Mouse (Mus musculus): ENCODE measurements around the gene Tmem175. TPM values are rescaled to one million over a fixed set of nuclear protein-coding genes. Genes with fewer than 3 reads are reported as not detected.
A peak's percentile ranks its signal among the peaks of the same experiment; 100 is the strongest.

The Tmem175 gene
- polyA plus RNA-seq, 1 experiment, result 7.2 TPM

DNA sequence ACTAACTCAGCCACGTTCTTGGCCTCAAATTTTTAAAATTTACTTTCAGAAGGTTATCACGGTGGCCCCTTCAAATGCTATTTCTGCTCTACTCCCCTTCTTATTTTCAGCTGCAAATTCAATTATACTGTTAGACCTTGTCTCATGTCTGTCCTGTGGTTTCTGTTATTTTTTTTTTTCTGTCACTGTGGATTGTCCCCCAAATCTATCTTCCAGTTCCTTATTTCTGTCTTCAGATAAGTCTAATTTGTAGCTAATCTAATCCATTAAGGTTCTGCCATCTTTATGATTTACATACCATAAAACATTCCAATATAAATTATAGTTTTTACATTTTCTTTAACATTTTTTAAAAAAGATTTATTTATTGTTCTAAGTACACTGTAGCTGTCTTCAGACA lies 37.8 kb downstream of the Tmem175 start:
- no peak overlapping the region for H3K4me3 ChIP-seq (replicated peaks; ENCODE audit: control insufficient read depth, low read depth, low read length)
- TF ChIP-seq POLR2A (IDR thresholded peaks at IDR 0.05; ENCODE audit: borderline replicate concordance, control insufficient read depth, low read depth, low read length) (no peak), CTCF (IDR thresholded peaks at IDR 0.05; ENCODE audit: control insufficient read depth, insufficient read depth, low read length) (no peak)
- H3K4me1 ChIP-seq (ENCODE audit: control insufficient read depth, insufficient read depth, low read length), result peaks cover 2% of the 10 kb centered on the region
- H3K27ac ChIP-seq (ENCODE audit: control insufficient read depth, insufficient read depth, low read depth, low read length, poor library complexity), result no peak overlapping the region
- WGBS, result 65% methylated on average over 2 of the region's 2 CpGs

DNA sequence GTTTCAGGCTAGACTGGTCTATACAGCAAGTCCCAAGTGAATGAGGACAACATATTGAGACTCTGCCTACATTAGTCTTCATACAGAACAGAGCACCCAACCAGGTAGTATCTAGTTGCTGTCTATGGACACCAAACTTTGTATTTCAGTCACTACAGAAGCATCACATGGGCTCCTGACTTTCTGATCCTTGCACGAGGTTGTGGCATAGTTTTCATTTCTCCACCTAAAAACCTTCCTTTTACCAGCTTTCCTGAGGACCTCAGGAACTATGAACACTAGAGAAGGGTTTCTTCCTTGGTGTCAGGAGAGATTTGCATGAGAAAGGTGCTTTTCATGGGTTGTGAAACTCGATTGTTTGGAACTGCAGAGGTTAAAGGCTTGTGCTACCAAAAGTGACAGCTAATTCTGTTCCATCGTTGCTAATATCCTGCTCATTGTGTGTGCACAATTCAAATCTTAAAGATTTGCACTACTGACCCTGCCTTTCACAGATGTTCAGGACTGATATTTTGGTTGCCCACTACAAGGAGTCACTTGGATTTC lies 38.9 kb downstream of the Tmem175 start:
- Histone ChIP-seq H3K4me3 (replicated peaks; ENCODE audit: control insufficient read depth, low read depth, low read length) (peak overlapping the region; percentile 90), H3K27ac (ENCODE audit: control insufficient read depth, insufficient read depth, low read depth, low read length, poor library complexity) (peak overlapping the region; percentile 90; the same call in 1 of the 2 replicates), H3K4me1 (ENCODE audit: control insufficient read depth, insufficient read depth, low read length) (peaks cover 2% of the 10 kb centered on the region)
- TF ChIP-seq POLR2A (IDR thresholded peaks at IDR 0.05; ENCODE audit: borderline replicate concordance, control insufficient read depth, low read depth, low read length) (no peak), CTCF (IDR thresholded peaks at IDR 0.05; ENCODE audit: control insufficient read depth, insufficient read depth, low read length) (no peak)
- 10% methylated on average over 3 of the region's 3 CpGs for WGBS

DNA sequence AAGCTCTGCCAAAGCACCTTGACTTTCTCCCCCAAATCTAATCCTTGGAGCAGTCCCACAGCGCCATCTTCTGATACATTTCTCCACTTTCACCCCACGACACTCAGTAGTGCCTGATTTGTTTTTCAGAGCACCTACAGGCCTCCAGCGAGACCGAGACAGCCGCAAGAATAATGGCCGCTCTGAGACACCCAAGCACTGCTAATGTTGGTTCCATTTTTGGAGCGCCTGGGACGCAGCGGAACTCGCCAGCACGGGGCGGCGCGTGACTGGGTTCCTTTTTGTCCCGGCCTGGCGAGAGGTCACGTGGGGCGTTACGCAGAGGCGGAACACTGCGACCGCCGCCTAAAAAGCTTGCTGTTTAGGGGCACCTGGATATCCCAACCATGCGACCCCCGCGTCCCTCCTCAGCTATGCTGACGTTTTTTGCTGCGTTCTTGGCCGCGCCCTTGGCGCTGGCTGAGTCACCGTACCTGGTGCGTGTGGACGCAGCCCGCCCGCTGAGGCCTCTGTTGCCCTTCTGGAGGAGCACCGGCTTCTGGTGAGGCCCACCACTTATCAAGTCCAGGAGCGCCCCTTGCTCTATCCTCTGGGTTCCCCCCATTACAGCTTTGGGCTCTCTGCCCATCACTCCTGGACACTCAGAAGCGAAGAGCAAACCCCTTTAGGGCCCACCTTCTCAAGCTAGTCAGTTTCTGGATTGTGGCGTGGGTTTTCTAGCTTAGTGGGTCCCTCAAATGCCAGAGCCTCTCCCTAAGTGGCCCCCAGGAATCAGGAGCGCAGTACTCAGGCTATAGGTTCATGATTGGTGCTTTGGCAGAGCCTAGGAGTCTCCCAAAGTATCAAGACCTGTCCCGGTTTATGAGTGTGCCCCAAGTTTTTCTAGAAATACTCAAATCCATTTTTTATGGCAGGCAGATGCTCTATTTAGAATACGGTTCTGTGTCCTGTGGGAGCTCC lies 39.7 kb downstream of the Tmem175 start, which contains the start of gene Dgkq:
TSS of gene Dgkq (minus strand) at position 696 of the 960 bp plus-strand sequence.
- TF ChIP-seq POLR2A (IDR thresholded peaks at IDR 0.05; ENCODE audit: borderline replicate concordance, control insufficient read depth, low read depth, low read length) (peak; percentile 76; the same call in 1 of the 2 replicates), CTCF (IDR thresholded peaks at IDR 0.05; ENCODE audit: control insufficient read depth, insufficient read depth, low read length) (no peak)
- H3K27ac ChIP-seq (ENCODE audit: control insufficient read depth, insufficient read depth, low read depth, low read length, poor library complexity), result peak within 1 kb of the TSS; percentile 90
- peak within 1 kb of the TSS; percentile 90 for H3K4me3 ChIP-seq (replicated peaks; ENCODE audit: control insufficient read depth, low read depth, low read length)
- H3K4me1 ChIP-seq (ENCODE audit: control insufficient read depth, insufficient read depth, low read length), result peaks cover 2% of the 10 kb centered on the region
- 3% methylated on average over 43 of the region's 43 CpGs for WGBS

DNA sequence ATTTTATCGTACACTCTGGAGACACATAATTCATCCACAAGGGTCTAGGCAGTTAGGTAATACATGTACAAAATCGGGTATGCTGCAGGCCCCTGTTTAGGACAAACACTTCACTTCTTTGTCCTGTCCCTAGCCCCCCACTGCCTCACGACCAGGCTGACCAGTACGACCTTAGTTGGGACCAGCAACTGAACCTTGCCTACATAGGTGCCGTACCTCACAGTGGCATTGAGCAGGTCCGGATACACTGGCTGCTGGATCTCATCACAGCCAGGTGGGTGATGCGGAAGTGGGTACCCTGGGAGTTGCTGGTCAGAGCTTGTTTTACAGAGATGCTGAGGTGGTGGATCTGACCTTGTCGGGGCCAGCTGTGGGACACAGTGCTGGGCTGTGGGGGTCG lies 40.4 kb downstream of the Tmem175 start:
- Histone ChIP-seq H3K4me3 (replicated peaks; ENCODE audit: control insufficient read depth, low read depth, low read length) (peak overlapping the region; percentile 46), H3K4me1 (ENCODE audit: control insufficient read depth, insufficient read depth, low read length) (peaks cover 2% of the 10 kb centered on the region)

DNA sequence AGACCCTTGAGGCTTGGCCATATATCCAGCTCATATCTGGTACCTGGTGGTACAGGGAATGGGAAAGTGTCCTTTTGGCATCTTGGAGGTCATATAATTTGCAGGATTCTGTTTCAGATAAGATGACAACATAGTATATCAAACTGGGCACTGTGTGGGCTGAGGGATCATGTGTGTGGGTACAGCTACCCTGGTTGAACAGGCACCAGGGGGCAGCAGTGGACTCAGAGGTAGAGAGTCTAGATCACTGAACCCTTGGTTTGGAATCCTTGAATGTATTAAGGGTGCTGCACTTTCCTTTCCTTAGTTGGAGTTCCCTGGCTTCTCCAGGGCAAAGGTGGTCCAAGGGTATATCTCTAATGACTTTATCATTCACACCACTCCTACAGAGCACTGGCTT lies 41.2 kb downstream of the Tmem175 start:
- no peak overlapping the region for H3K27ac ChIP-seq (ENCODE audit: control insufficient read depth, insufficient read depth, low read depth, low read length, poor library complexity)
- H3K4me3 ChIP-seq (replicated peaks; ENCODE audit: control insufficient read depth, low read depth, low read length), result no peak overlapping the region
- no peak for TF ChIP-seq POLR2A (IDR thresholded peaks at IDR 0.05; ENCODE audit: borderline replicate concordance, control insufficient read depth, low read depth, low read length)
- TF ChIP-seq CTCF (IDR thresholded peaks at IDR 0.05; ENCODE audit: control insufficient read depth, insufficient read depth, low read length), result peak; percentile 68
- H3K4me1 ChIP-seq (ENCODE audit: control insufficient read depth, insufficient read depth, low read length), result peaks cover 2% of the 10 kb centered on the region

More for the DNA sequence above, 40.4 kb downstream of the Tmem175 start:
- WGBS, result 61% methylated on average over 9 of the region's 9 CpGs
- TF ChIP-seq CTCF (IDR thresholded peaks at IDR 0.05; ENCODE audit: control insufficient read depth, insufficient read depth, low read length) (no peak), POLR2A (IDR thresholded peaks at IDR 0.05; ENCODE audit: borderline replicate concordance, control insufficient read depth, low read depth, low read length) (no peak)
- H3K27ac ChIP-seq (ENCODE audit: control insufficient read depth, insufficient read depth, low read depth, low read length, poor library complexity), result no peak overlapping the region

DNA sequence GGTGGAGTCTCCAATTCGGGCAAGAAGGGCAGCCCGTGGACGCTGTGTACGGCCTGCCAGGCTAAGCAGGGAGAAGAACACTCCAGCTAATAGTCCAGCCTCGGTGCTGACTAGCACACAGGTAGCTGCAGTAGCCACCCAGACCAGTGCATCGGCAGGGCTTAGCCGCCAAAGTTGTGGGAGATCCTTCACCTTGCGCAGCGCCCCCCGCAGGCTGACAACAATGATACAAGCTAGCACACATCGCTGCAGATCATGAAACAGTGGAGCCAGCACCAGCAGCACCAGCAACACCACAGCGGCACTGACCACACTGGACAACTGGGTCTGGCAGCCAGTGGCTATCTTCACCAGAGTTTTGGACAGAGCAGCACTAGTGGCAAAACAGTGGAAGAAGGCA lies 42.2 kb downstream of the Tmem175 start:
- Histone ChIP-seq H3K27ac (ENCODE audit: control insufficient read depth, insufficient read depth, low read depth, low read length, poor library complexity) (no peak overlapping the region; the same call in 1 of the 2 replicates), H3K4me1 (ENCODE audit: control insufficient read depth, insufficient read depth, low read length) (peaks cover 3% of the 10 kb centered on the region), H3K4me3 (replicated peaks; ENCODE audit: control insufficient read depth, low read depth, low read length) (no peak overlapping the region)
- TF ChIP-seq CTCF (IDR thresholded peaks at IDR 0.05; ENCODE audit: control insufficient read depth, insufficient read depth, low read length), result no peak
- TF ChIP-seq POLR2A (IDR thresholded peaks at IDR 0.05; ENCODE audit: borderline replicate concordance, control insufficient read depth, low read depth, low read length), result no peak
- WGBS, result 92% methylated on average over 12 of the region's 12 CpGs

DNA sequence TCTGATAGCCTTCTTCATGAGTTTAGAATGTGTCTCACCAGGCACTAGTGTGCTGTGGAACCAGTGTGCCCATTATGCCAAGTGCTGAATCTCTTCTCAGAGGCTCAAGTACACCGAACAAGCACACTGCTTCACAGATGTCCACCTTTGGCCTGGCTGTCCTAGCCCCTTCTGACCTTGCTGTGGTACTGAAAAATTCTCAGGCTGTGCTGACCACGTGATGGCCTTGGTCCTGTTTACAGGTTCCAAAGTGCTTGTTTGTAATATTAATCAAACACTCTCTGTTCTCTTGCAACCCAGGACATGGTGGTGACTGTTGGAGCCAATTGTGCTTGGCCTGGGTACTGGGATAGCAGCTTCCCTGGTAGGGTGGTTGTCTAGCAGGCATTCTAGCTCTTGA lies 45.1 kb downstream of the Tmem175 start:
- Histone ChIP-seq H3K27ac (ENCODE audit: control insufficient read depth, insufficient read depth, low read depth, low read length, poor library complexity) (no peak overlapping the region; the same call in 1 of the 2 replicates), H3K4me1 (ENCODE audit: control insufficient read depth, insufficient read depth, low read length) (peaks cover 3% of the 10 kb centered on the region), H3K4me3 (replicated peaks; ENCODE audit: control insufficient read depth, low read depth, low read length) (no peak overlapping the region)
- TF ChIP-seq POLR2A (IDR thresholded peaks at IDR 0.05; ENCODE audit: borderline replicate concordance, control insufficient read depth, low read depth, low read length) (no peak), CTCF (IDR thresholded peaks at IDR 0.05; ENCODE audit: control insufficient read depth, insufficient read depth, low read length) (no peak)
- 75% methylated on average over 2 of the region's 2 CpGs for WGBS

DNA sequence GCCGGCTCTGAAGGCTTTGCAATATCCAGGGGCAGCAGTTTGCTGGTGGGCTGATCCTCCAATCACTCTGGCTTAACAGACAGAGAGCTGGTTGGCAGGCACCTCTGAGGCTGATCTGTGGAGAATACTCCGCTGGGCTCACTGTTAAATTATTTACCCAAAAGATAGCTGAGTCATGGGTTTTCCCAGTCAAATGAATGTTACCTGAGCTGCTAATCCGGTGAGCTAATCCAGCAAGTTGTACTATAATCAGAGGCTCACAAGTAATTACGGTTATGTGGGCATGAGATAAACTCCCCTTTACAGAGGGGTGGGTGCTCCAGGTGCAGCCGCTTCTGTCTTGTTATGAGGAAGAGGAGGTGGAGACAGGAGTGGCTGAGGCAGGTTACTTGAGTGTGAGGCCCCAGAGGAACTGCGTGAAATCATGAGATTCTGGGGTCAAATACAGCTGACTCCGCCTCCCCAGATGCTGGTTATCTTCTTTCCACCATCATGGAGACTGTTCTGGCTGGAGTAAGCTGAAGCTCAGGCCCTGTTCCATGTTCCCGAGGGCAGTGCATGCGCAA lies 45.8 kb downstream of the Tmem175 start, which contains the start of gene Slc26a1:
TSS of gene Slc26a1 (minus strand) at position 319 of the 566 bp plus-strand sequence.
- Histone ChIP-seq H3K27ac (ENCODE audit: control insufficient read depth, insufficient read depth, low read depth, low read length, poor library complexity) (peak within 1 kb of the TSS; percentile 49), H3K4me3 (replicated peaks; ENCODE audit: control insufficient read depth, low read depth, low read length) (no peak within 1 kb of the TSS), H3K4me1 (ENCODE audit: control insufficient read depth, insufficient read depth, low read length) (peaks cover 1% of the 10 kb centered on the region)
- no peak for TF ChIP-seq POLR2A (IDR thresholded peaks at IDR 0.05; ENCODE audit: borderline replicate concordance, control insufficient read depth, low read depth, low read length)
- no peak for TF ChIP-seq CTCF (IDR thresholded peaks at IDR 0.05; ENCODE audit: control insufficient read depth, insufficient read depth, low read length)
- 68% methylated on average over 9 of the region's 9 CpGs for WGBS

All from bone marrow, adult 2 months (tissue).